Mouse (Mus musculus) lung, embryonic 14.5 days (tissue): ENCODE measurements around the gene Prr14. TPM values are rescaled to one million over a fixed set of nuclear protein-coding genes. Genes with fewer than 3 reads are reported as not detected.
A peak's percentile ranks its signal among the peaks of the same experiment; 100 is the strongest.
"Not testable (repeated sequence)": the region's sequence is repeated elsewhere in the genome, so short reads cannot be mapped to it uniquely, and the experiment has no call there.

Experiments used
- ATAC-seq: fragments of 200-750 bp; cut with Nextera tagmentation; 2 replicates; pipeline ENCODE4 v1.8.0; 2017; ENCODE audit warnings: mild to moderate bottlenecking, moderate TSS enrichment, moderate library complexity; ENCODE audit not compliant: insufficient read depth
- DNase-seq: peaks from one replicate; pipeline ENCODE4 v3.0.0-alpha.2; 2015
- H3K27ac ChIP-seq: fragments of 300-500 bp; sonication (generic); 2 replicates; pipeline ENCODE4 v1.5.1; 2014; ENCODE audit warnings: low read depth, mild to moderate bottlenecking, moderate library complexity
- H3K27me3 ChIP-seq: fragments of 300-500 bp; sonication (generic); 2 replicates; pipeline ENCODE4 v1.6.1; 2014; ENCODE audit warnings: low read length, control low read depth; ENCODE audit not compliant: insufficient read depth
- H3K36me3 ChIP-seq: fragments of 300-500 bp; sonication (generic); 2 replicates; pipeline ENCODE4 v1.6.1; 2014; ENCODE audit warnings: control low read depth; ENCODE audit not compliant: insufficient read depth
- H3K4me1 ChIP-seq: fragments of 300-500 bp; sonication (generic); 2 replicates; pipeline ENCODE4 v1.6.1; 2014; ENCODE audit warnings: antibody characterized with exemption, control low read depth; ENCODE audit not compliant: insufficient read depth
- H3K4me2 ChIP-seq: fragments of 300-500 bp; sonication (generic); 2 replicates; pipeline ENCODE4 v1.6.1; 2014; ENCODE audit warnings: mild to moderate bottlenecking
- H3K4me3 ChIP-seq: fragments of 300-500 bp; sonication (generic); 2 replicates; pipeline ENCODE4 v1.5.1; 2014; ENCODE audit warnings: low read depth, low read length
- H3K9ac ChIP-seq: fragments of 300-500 bp; sonication (generic); 2 replicates; pipeline ENCODE4 v1.6.1; 2014
- H3K9me3 ChIP-seq: fragments of 300-500 bp; sonication (generic); 2 replicates; pipeline ENCODE4 v1.6.1; 2016; ENCODE audit warnings: low read depth, low read length, control low read depth
- CTCF ChIP-seq: IDR thresholded peaks from 2 replicates; pipeline ENCODE4 v1.5.1; 2016; ENCODE audit warnings: antibody characterized with exemption, low read depth
- WGBS: fragments of 180-500 bp; shearing (Covaris S2); extraction: QIAGEN DNeasy Blood & Tissue Kit; methylation state at CpG from one replicate; pipeline ENCODE4 v1.1.7; 2014; 5-methylcytosine and 5-hydroxymethylcytosine counted together
- polyA plus RNA-seq: library from polyadenylated mRNA; unstranded; fragments of >200 nt; fragmentation: Nextera tagmentation; extraction: Ambion mirVana; gene quantifications from 2 replicates; pipeline ENCODE4 v1.2.1, GENCODE M21; 2014

Prr14 gene
- 44.3 TPM in 2 replicates for polyA plus RNA-seq

DNA sequence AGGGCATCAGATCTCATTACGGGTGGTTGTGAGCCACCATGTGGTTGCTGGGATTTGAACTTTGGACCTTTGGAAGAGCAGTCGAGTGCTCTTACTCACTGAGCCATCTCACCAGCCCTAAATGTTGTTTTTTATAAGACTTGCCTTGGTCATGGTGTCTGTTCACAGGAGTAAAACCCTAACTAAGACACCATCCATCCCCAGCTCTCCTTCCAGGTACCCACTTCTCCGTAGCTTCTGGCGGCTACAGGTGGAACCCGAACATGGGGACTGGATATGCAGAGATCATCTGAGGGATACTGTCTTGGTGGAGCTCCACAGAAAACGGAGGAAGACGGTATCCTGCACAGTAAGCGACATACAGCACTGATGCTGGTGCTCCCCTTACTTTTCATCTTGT lies at the start of gene Prr14:
Prr14 (plus strand) TSS at position 301 of the 400 bp plus-strand sequence.
- H3K9me3 ChIP-seq, H3K4me2 ChIP-seq, ATAC-seq, H3K27ac ChIP-seq, H3K27me3 ChIP-seq, H3K4me3 ChIP-seq, H3K9ac ChIP-seq, H3K4me1 ChIP-seq, DNase-seq: not testable (repeated sequence)
- WGBS, result 95% methylated on average over 7 of the region's 8 CpGs
- H3K36me3 ChIP-seq, result peaks cover 55% of the 10 kb centered on the region

GRCm38 (mm10) chr7:127411418-127411817 lies 48.0 kb upstream of the Prr14 start:
- no peaks in the 10 kb centered on the region for H3K27me3 ChIP-seq
- H3K4me2 ChIP-seq, result no peak overlapping the region
- no peak for TF ChIP-seq CTCF
- no peak for ATAC-seq
- DNase-seq, result no peak
- no peak overlapping the region for H3K9ac ChIP-seq
- no peak overlapping the region for H3K27ac ChIP-seq
- WGBS, result 77% methylated on average over 2 of the region's 2 CpGs
- H3K4me3 ChIP-seq, result no peak overlapping the region
- no peaks in the 10 kb centered on the region for H3K4me1 ChIP-seq
- no peaks in the 10 kb centered on the region for H3K9me3 ChIP-seq
- H3K36me3 ChIP-seq, result no peaks in the 10 kb centered on the region

GRCm38 (mm10) chr7:127421388-127422191 lies 37.8 kb upstream of the Prr14 start, which contains the start of gene Zfp688:
Gene Zfp688 (minus strand): TSS chr7:127422068.
- Histone ChIP-seq H3K4me3 (peak within 1 kb of the TSS; percentile 75), H3K4me2 (peak within 1 kb of the TSS; percentile 97), H3K4me1 (no peaks in the 10 kb centered on the region), H3K27ac (peak within 1 kb of the TSS; percentile 52; the same call in 1 of the 2 replicates), H3K27me3 (peaks cover 12% of the 10 kb centered on the region; the same call in 1 of the 2 replicates), H3K36me3 (peaks cover 9% of the 10 kb centered on the region; the same call in 1 of the 2 replicates), H3K9me3 (no peaks in the 10 kb centered on the region), H3K9ac (peak within 1 kb of the TSS; percentile 85)
- peak; percentile 36 for TF ChIP-seq CTCF
- ATAC-seq (peak; percentile 97), DNase-seq (peak; percentile 98)
- 1% methylated on average over 48 of the region's 48 CpGs for WGBS

DNA sequence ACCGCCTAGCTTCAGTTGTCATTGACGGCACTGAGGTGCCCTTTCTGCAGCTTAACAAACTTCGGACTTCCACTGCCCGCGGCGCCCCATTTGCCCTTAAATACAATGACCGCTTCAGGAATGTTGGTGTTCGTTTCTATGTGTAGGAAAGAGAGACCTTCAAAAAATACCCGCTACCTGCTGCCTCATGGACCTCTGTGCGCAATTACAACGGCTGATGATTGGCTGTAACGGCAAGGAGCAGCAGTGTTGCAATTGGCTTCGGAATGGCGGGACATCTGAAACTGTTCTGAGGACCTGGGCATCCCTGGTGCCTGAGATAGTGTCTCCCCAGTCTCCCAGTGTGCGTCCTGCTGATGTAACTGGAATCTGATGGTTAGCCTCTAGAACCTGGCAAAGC lies 37.2 kb upstream of the Prr14 start:
- Histone ChIP-seq H3K4me1 (no peaks in the 10 kb centered on the region), H3K36me3 (peaks cover 9% of the 10 kb centered on the region; the same call in 1 of the 2 replicates), H3K27ac (no peak overlapping the region), H3K9me3 (no peaks in the 10 kb centered on the region), H3K27me3 (peaks cover 12% of the 10 kb centered on the region; the same call in 1 of the 2 replicates), H3K4me2 (peak overlapping the region; percentile 97), H3K9ac (peak overlapping the region; percentile 85), H3K4me3 (peak overlapping the region; percentile 75)
- TF ChIP-seq CTCF, result no peak
- WGBS, result under 1% methylated on average over 15 of the region's 15 CpGs
- DNase-seq (no peak), ATAC-seq (peak; percentile 36; the same call in 1 of the 2 replicates)

- H3K9me3 ChIP-seq, result no peaks in the 10 kb centered on the region
- DNase-seq (no peak), ATAC-seq (no peak)
- peaks cover 12% of the 10 kb centered on the region; the same call in 1 of the 2 replicates for H3K27me3 ChIP-seq
- H3K4me3 ChIP-seq, result no peak overlapping the region
- no peak overlapping the region for H3K9ac ChIP-seq
- H3K36me3 ChIP-seq, result no peaks in the 10 kb centered on the region
- 81% methylated on average over 3 of the region's 3 CpGs for WGBS
- TF ChIP-seq CTCF, result no peak
- H3K4me2 ChIP-seq, result no peak overlapping the region
- H3K4me1 ChIP-seq, result no peaks in the 10 kb centered on the region
- H3K27ac ChIP-seq, result no peak overlapping the region
Observed at GRCm38 (mm10) chr7:127425291-127425690, 34.1 kb upstream of the Prr14 start.

GRCm38 (mm10) chr7:127425911-127426310 lies 33.5 kb upstream of the Prr14 start:
- peaks cover 12% of the 10 kb centered on the region; the same call in 1 of the 2 replicates for H3K27me3 ChIP-seq
- no peak overlapping the region for H3K27ac ChIP-seq
- H3K4me1 ChIP-seq, result no peaks in the 10 kb centered on the region
- no peak overlapping the region for H3K9ac ChIP-seq
- no peak overlapping the region for H3K4me2 ChIP-seq
- DNase-seq (no peak), ATAC-seq (no peak)
- no peaks in the 10 kb centered on the region for H3K9me3 ChIP-seq
- 80% methylated on average over 2 of the region's 2 CpGs for WGBS
- no peaks in the 10 kb centered on the region for H3K36me3 ChIP-seq
- no peak overlapping the region for H3K4me3 ChIP-seq
- TF ChIP-seq CTCF, result no peak

GRCm38 (mm10) chr7:127426354-127426753 lies 33.1 kb upstream of the Prr14 start:
- TF ChIP-seq CTCF, result no peak
- H3K36me3 ChIP-seq, result no peaks in the 10 kb centered on the region
- no peak overlapping the region for H3K27ac ChIP-seq
- no peak overlapping the region for H3K9ac ChIP-seq
- 57% methylated on average over 3 of the region's 3 CpGs for WGBS
- peaks cover 12% of the 10 kb centered on the region; the same call in 1 of the 2 replicates for H3K27me3 ChIP-seq
- no peaks in the 10 kb centered on the region for H3K4me1 ChIP-seq
- H3K9me3 ChIP-seq, result no peaks in the 10 kb centered on the region
- no peak for ATAC-seq
- no peak for DNase-seq
- H3K4me2 ChIP-seq, result no peak overlapping the region
- no peak overlapping the region for H3K4me3 ChIP-seq
